Mouse (Mus musculus) sigmoid colon, adult 10 weeks (tissue): ENCODE measurements around the gene Slc5a5. TPM values are rescaled to one million over a fixed set of nuclear protein-coding genes. Genes with fewer than 3 reads are reported as not detected.

Experiments used
- polyA plus RNA-seq: library from polyadenylated mRNA; stranded (reverse); fragments of 350-450 nt; fragmentation: Illumina TruSeq; extraction: RNeasy Lipid Tissue Mini Kit (QIAGEN cat#74804); gene quantifications from one replicate; pipeline ENCODE4 v1.2.3, GENCODE M21; 2014; ENCODE audit warnings: low read depth, low replicate concordance

Gene Slc5a5
- polyA plus RNA-seq: not detected

DNA sequence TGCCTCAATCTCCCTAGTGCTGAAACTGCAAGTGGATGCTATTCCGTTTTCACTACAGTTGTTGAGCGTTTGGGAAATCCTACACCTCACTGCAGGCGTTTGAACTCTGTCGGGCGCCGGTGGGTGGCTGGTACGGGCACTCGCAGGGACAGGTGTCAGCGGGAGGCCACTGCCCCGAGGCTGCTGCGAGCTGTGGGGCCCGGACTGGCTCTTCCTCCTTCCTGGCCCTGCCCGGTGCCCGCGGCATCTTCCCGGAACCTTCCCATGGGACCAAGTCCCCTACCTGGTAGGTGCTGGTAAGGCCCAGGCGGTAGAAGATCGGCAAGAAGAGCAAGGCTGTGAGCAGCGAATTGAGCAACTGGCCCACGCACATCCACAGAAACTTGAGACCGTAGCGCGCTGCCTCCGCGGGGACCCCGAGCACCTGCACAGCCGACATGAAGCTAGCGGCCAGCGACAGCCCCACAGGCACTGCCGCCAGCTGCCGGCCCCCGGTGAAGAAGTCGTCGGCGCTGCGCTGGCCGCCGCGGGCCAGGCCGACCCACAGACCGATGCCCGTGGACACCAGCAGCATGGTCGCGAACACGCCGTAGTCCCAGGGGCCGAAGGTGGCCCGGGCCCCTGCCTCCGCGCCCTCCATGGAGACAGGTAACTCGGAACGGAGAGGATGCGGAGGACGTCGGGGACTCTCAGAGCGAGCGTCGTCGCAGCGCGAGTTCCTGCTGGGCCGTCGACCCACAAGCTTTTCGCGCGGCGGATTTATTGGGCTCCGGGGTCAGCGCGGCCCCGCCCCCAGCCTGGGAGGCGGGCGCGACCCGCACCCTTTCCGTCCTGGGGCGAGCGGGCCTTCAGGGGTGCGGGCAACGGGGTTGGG lies at the start of gene Slc5a5:
TSS of gene Slc5a5 (minus strand) at position 736 of the 874 bp plus-strand sequence.

DNA sequence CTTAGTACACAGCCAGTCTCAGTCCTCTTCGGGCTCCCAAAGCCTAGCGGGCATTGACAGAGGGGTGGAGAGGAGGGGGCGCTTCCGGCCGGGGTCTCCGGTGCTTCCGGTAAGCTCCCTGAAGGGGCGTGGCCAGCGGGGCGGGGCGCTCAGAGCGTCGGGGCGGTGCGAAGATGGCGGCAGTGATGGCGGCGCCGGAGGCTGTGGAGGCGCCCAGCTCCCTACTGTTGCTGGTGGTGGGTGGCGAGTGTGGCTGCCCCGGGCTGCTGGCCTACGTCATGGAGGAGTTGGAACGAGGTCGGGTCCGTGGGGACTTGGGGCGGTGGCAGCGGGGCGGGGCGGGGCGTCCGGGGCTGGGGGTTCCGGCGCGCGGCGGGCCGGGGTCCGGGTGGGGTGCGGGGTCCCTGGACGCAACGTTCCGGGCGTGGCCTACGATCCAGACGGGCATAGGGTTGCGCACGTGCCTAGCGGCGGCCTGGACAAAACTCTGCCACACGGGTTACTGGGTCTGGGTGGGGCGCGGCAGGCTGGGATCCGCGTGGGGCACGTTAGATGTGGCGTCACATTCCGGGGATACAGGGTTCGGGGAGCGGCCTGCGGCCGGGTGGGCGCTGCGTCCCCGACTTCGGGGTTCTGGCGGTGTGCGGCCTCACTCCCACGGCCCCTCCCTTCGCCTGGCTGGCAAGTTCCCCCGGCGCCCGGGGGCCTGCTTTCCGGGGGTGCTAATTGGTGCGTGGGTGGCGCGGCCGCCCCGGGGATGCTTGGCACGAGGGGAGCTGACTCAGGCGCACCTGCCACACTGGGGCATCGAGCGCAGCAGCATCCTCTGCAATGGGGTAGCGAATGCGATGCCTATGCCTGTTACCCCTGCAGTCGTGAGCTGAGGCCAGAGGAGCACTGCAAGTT lies 13.5 kb upstream of the Slc5a5 start, which contains the start of gene Map1s:
TSS of gene Map1s (plus strand) at position 102 of the 906 bp plus-strand sequence.

DNA sequence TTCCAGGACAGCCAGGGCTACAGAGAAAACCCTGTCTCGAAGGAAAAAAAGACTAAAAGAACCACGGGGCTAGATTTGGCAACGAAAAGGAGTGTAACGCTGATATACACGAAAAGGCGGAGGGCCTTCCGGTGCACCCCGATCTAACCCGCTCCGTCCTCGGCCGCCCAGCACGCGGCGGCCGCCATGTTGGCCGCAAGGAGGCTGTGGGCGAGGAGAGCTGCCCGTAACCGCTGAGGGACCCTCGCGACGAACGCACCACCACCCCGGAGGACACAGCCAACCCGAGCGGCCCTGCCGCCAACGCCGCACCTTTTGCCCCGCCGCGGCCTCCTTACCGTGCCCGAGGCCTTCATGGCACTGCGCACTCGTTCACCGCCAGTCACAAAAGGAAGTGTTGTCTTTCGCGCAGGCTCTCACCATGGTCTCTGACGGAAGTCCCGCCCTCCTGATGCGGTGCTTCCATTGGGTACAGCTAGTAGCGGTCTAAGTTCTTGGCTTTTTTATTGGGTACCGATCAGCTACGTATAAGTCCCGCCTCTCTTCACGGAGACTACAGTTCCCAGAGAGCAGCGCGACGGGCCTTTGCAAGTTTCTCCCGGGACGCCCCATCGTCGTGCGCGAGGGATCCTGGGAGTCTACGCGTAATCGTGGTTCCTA lies 4.6 kb upstream of the Slc5a5 start, which contains the start of gene Rpl18a:
TSS of gene Rpl18a (minus strand) at position 392 of the 660 bp plus-strand sequence.

DNA sequence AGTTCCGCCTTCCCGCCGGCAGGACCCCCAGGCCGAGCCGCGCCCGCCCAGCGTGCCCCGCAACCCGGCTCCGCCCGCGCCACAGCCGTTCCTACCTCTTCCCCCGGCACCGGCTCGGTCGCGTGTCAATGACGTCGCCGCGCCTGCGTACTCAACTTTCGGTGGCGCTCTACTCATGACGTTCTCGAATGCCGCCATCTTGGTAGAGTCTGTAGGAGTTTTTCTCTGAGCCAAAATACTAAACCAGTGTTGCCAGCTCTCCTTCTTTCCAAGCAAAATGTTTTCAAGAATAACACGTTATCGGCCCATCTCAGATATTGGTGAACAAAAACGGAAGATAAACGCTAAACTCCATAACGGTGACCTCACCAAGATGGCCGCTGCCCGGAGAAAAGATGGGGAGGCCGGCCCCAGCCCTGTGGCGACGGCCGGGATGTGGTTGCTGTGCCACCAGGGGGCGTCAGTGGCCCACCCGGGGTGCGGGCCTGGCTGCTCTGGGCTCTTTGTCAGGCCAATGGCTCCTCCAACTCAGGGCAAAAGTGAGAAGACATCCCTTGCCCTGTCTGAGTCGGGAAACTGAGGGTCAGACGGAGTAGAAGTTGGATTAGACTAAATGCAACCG lies 19.1 kb downstream of the Slc5a5 start, which contains the start of gene Ccdc124:
TSS of gene Ccdc124 (minus strand) at position 572 of the 622 bp plus-strand sequence.

DNA sequence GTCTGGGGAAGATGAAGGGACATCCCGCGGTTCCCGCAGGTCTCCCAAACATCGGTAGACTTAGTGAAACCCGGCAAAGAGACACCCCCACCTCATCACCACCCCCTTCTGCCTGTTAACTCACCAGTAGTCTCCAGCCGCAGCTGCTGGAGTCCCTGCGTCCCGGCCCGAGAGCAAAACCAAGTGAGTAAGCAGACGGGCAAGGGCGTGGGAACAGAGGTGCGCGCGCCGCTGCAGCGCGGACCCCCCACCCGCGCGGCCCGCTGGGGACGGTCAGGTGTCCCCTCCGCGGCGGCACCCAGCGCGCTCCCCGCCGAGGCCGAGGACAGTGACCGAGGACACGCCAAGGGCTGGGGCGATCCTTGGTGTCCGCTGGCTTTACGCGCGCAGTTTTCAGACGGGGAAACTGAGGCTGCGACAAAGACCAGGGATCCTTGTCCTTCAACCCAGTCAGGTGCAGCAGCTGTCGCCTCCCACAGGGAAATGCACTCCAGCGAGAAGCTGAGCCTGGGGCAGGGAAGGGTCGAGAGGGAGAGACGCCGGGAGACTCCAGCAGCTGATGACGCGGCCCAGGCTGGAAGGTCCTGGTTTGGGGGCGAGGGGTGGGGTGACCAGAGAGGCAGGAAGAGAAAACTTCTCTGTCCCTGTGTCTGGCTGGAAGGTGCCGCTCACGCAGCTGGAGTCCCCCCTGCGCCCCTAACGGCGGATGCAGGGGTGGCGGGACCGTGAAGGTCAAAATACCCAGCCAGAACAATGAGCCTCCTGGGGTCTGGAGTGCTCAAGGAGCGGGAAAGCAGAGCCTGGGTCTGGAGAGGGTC lies 29.5 kb downstream of the Slc5a5 start, which contains the start of gene Kcnn1:
TSS of gene Kcnn1 (minus strand) at position 435 of the 818 bp plus-strand sequence.

DNA sequence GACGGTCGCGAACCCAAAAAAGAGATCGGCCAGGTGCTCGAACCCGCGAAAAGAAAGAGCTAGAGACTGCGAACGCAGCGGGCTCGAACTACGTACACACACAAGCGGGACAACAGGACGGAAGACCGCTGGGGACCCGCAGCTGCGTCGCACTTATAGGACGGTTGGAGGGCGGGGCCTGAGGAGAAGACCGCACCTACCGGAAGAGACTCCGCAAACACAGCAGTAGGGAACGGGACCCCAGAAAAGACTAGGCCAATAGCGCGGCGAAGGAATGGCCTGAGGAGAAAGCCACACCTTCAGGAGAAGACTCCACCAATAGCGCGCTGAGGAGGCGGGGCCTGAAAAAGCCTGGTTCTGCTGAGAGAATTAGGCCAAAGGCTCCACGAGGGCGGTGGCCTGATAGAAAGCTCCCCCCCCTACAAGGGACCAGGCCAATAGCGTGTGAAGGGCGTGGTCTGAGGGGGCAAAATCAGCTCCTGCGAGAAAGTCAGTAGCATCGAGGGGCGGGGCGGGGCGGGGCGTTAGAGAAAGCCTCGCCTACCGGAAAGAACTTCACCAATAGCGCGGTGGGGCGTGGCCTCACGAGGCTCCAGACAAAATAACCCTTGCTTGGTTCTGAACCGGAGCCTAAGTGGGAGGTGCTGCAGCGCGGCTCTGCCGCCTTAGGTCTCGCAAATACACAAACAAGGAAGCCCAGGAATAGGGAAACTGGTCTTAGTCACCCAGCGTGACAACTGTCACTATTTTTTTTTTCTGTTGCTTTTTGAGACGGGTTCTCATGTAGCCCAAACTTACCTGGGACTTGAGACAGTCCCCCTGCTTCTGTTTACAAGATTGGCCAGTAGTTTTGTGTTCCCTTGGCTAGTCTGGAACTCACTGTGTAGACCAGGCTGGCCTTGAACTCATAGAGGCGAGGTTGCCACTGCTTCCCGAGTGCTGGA lies 52.9 kb downstream of the Slc5a5 start, which contains the start of gene Arrdc2:
TSS of gene Arrdc2 (minus strand) at position 313 of the 944 bp plus-strand sequence.

Other genes with a start within 250 kb of the Slc5a5 start
- 13.4 TPM for gene Pgpep1, start 232.4 kb downstream of the Slc5a5 start, polyA plus RNA-seq
- not detected for gene Lsm4, start 219.5 kb downstream of the Slc5a5 start, polyA plus RNA-seq
- 44.0 TPM for gene Jund, start 193.8 kb downstream of the Slc5a5 start, polyA plus RNA-seq
- gene Iqcn, start 189.3 kb downstream of the Slc5a5 start, polyA plus RNA-seq: not detected
- gene Gm3336, start 174.2 kb downstream of the Slc5a5 start, polyA plus RNA-seq: 31.1 TPM
- gene Pde4c, start 169.0 kb downstream of the Slc5a5 start, polyA plus RNA-seq: 0.19 TPM
- 1.7 TPM for gene Rab3a, start 138.1 kb downstream of the Slc5a5 start, polyA plus RNA-seq
- 1.7 TPM for gene Mpv17l2, start 131.8 kb downstream of the Slc5a5 start, polyA plus RNA-seq
- gene Pik3r2, start 116.0 kb downstream of the Slc5a5 start, polyA plus RNA-seq: 1.5 TPM
- gene Mast3, start 87.7 kb downstream of the Slc5a5 start, polyA plus RNA-seq: 1.9 TPM
- gene Il12rb1, start 84.3 kb downstream of the Slc5a5 start, polyA plus RNA-seq: not detected
- gene Arrdc2, start 53.0 kb downstream of the Slc5a5 start, polyA plus RNA-seq: 3.8 TPM
- not detected for gene Kcnn1, start 29.5 kb downstream of the Slc5a5 start, polyA plus RNA-seq
- gene Ccdc124, start 18.8 kb downstream of the Slc5a5 start, polyA plus RNA-seq: not detected
- 55.6 TPM for gene Rpl18a, start 4.7 kb upstream of the Slc5a5 start, polyA plus RNA-seq
- gene Map1s, start 13.2 kb upstream of the Slc5a5 start, polyA plus RNA-seq: 1.5 TPM